Mouse (Mus musculus) hindlimb bud, embryonic 11.5 days (tissue): ENCODE results near the gene Ankrd44.

Experiments
- DNase-seq: peaks from one replicate; pipeline ENCODE4 v3.0.0-alpha.2; 2012; ENCODE audit warnings: low read depth, low spot score; ENCODE audit errors: extremely low spot score

Gene Ankrd44

GRCm38 (mm10) chr1:54715061-54715760, 211.0 kb downstream of the Ankrd44 start:
- DNase-seq, result no peak

GRCm38 (mm10) chr1:54713231-54714173, 212.7 kb downstream of the Ankrd44 start:
- DNase-seq, result no peak

GRCm38 (mm10) chr1:54711568-54711967, 214.6 kb downstream of the Ankrd44 start:
- no peak for DNase-seq

- DNase-seq, result no peak
Measured at GRCm38 (mm10) chr1:54710550-54710949, 215.6 kb downstream of the Ankrd44 start.

- DNase-seq, result no peak
Measured at GRCm38 (mm10) chr1:54707888-54708565, 218.2 kb downstream of the Ankrd44 start.

GRCm38 (mm10) chr1:54707036-54707887, 218.9 kb downstream of the Ankrd44 start:
- no peak for DNase-seq

GRCm38 (mm10) chr1:54706621-54707020, 219.6 kb downstream of the Ankrd44 start:
- no peak for DNase-seq

GRCm38 (mm10) chr1:54703466-54703865, 222.7 kb downstream of the Ankrd44 start:
- no peak for DNase-seq

GRCm38 (mm10) chr1:54702918-54703317, 223.3 kb downstream of the Ankrd44 start:
- DNase-seq, result no peak

GRCm38 (mm10) chr1:54695396-54695795, 230.8 kb downstream of the Ankrd44 start:
- no peak for DNase-seq

- no peak for DNase-seq
Measured at GRCm38 (mm10) chr1:54691824-54692223, 234.4 kb downstream of the Ankrd44 start.

- no peak for DNase-seq
Measured at GRCm38 (mm10) chr1:54690291-54690965, 235.8 kb downstream of the Ankrd44 start.

- DNase-seq, result no peak
Measured at GRCm38 (mm10) chr1:54688441-54688840, 237.7 kb downstream of the Ankrd44 start.

GRCm38 (mm10) chr1:54684316-54684715, 241.9 kb downstream of the Ankrd44 start:
- DNase-seq, result no peak

- no peak for DNase-seq
Measured at GRCm38 (mm10) chr1:54679556-54679955, 246.6 kb downstream of the Ankrd44 start.

- no peak for DNase-seq
Measured at GRCm38 (mm10) chr1:54678037-54678436, 248.2 kb downstream of the Ankrd44 start.

GRCm38 (mm10) chr1:54675478-54675877, 250.7 kb downstream of the Ankrd44 start:
- no peak for DNase-seq

GRCm38 (mm10) chr1:54667991-54668390, 258.2 kb downstream of the Ankrd44 start:
- DNase-seq, result no peak

GRCm38 (mm10) chr1:54665582-54666405, 260.4 kb downstream of the Ankrd44 start:
- DNase-seq, result peak; percentile 47
